Mouse (Mus musculus): ENCODE measurements around the gene Secisbp2. TPM values are rescaled to one million over a fixed set of nuclear protein-coding genes. Genes with fewer than 3 reads are reported as not detected.

The Secisbp2 gene
- total RNA-seq, 1 experiment: 26.6 TPM

DNA sequence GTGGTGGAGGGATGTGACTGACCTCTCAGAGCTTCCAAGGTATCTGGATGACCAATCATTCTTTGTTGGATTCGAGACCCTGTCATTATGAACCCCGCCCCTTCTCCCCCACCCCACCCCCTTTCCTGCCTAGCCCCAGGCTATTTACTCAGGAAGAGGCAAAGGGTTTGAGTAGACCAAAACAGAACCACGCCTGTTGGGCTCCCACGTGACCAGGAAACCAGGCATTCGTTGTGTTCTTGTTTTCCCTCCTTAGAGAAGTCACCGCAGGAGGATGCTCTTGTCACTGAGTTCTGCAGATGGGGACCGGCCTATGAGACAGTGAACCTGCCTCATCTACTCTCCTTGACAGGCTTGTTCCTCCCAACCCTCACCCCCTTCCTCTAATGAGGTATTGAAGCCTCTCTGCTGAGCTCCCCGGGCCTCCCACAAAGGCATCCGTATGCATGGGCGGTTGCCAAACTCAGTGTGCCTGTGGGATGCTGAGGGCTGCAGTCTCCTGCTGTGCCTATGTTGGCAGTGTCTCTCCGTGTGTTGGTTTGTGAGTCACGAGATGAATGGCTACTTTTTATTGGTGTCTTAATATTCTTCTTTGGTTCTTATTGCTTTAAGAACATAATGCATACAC lies 35.0 kb upstream of the Secisbp2 start:
- Histone ChIP-seq H3K9me3 (ENCODE audit: control insufficient read depth, insufficient read depth, low read depth, low read length) (no peaks in the 10 kb centered on the region), H3K4me3 (ENCODE audit: insufficient read depth in 1 of 2, low read depth in 1 of 2, low read length in 2 of 2, poor library complexity in 1 of 2, severe bottlenecking in 1 of 2) (peak overlapping the region in 1 of 2 experiments; percentile 7; a peak in 2 of 4 replicates), H3K27ac (ENCODE audit: insufficient read depth, low read depth, low read length, poor library complexity, severe bottlenecking) (peak overlapping the region; percentile 3; the same call in 1 of the 2 replicates), H3K4me1 (ENCODE audit: control insufficient read depth in 2 of 2, insufficient read depth in 2 of 2, low read length in 2 of 2, poor library complexity in 1 of 2) (peaks cover 6 to 14% of the 10 kb centered on the region in 2 experiments), H3K36me3 (ENCODE audit: control insufficient read depth, insufficient read depth, low read length, poor library complexity, severe bottlenecking) (no peaks in the 10 kb centered on the region), H3K9ac (ENCODE audit: insufficient read depth, low read depth, low read length, poor library complexity, severe bottlenecking) (no peak overlapping the region)
- in situ Hi-C loops (cut with MboI; ENCODE audit: low sequenced_read_pairs in 2 of 2, unreplicated experiment in 2 of 2): loop anchor here in 1 of 2 experiments (25.0 kb wide), 1 partner anchor 654 kb away; no protein-coding TSS in a partner anchor
- DNase-seq (ENCODE audit: low read depth, low spot score): peak; percentile 84
- TF ChIP-seq ZC3H11A (IDR thresholded peaks at IDR 0.05; ENCODE audit: borderline replicate concordance, low read depth, low read length): no peak
- no peak for TF ChIP-seq MAFK (IDR thresholded peaks at IDR 0.05; ENCODE audit: insufficient read depth, low read depth, low read length)
- no peak for TF ChIP-seq HCFC1 (IDR thresholded peaks at IDR 0.05; ENCODE audit: borderline replicate concordance, insufficient read depth, low read length)
- TF ChIP-seq CHD2 (IDR thresholded peaks at IDR 0.05; ENCODE audit: low read depth, low read length): no peak
- TF ChIP-seq ZNF384 (IDR thresholded peaks at IDR 0.05; ENCODE audit: low read depth, low read length): no peak

DNA sequence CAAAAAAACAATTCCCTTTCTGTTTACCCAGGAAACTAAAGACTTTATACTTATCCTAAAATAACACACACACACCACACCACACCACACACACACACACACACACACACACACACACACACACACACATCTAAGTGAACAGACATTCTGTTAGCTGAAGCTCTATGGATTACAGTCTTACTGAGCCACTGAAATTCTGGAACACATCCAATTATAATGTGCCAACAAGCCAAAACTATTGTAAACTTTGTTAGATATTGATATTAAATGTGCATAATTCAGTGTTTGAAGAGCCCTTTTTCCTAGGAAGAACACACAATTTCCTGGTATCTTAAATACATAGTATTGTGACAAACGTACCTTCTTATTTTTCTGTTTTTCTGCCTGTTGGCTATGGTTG lies 34.2 kb upstream of the Secisbp2 start:
- Histone ChIP-seq H3K9ac (ENCODE audit: insufficient read depth, low read depth, low read length, poor library complexity, severe bottlenecking) (no peak overlapping the region), H3K9me3 (ENCODE audit: control insufficient read depth, insufficient read depth, low read depth, low read length) (no peaks in the 10 kb centered on the region), H3K36me3 (ENCODE audit: control insufficient read depth, insufficient read depth, low read length, poor library complexity, severe bottlenecking) (no peaks in the 10 kb centered on the region), H3K4me3 (ENCODE audit: insufficient read depth in 1 of 2, low read depth in 1 of 2, low read length in 2 of 2, poor library complexity in 1 of 2, severe bottlenecking in 1 of 2) (no peak overlapping the region), H3K27ac (ENCODE audit: insufficient read depth, low read depth, low read length, poor library complexity, severe bottlenecking) (no peak overlapping the region), H3K4me1 (ENCODE audit: control insufficient read depth in 2 of 2, insufficient read depth in 2 of 2, low read length in 2 of 2, poor library complexity in 1 of 2) (peaks cover 5 to 14% of the 10 kb centered on the region in 2 experiments; a peak in 3 of 4 replicates)
- no peak for TF ChIP-seq ZC3H11A (IDR thresholded peaks at IDR 0.05; ENCODE audit: borderline replicate concordance, low read depth, low read length)
- TF ChIP-seq HCFC1 (IDR thresholded peaks at IDR 0.05; ENCODE audit: borderline replicate concordance, insufficient read depth, low read length): no peak
- TF ChIP-seq CHD2 (IDR thresholded peaks at IDR 0.05; ENCODE audit: low read depth, low read length): no peak
- TF ChIP-seq ZNF384 (IDR thresholded peaks at IDR 0.05; ENCODE audit: low read depth, low read length): no peak
- TF ChIP-seq MAFK (IDR thresholded peaks at IDR 0.05; ENCODE audit: insufficient read depth, low read depth, low read length): no peak
- in situ Hi-C loops (cut with MboI; ENCODE audit: low sequenced_read_pairs in 2 of 2, unreplicated experiment in 2 of 2): loop anchor here in 1 of 2 experiments (25.0 kb wide), 1 partner anchor 655 kb away; no protein-coding TSS in a partner anchor
- no peak for DNase-seq (ENCODE audit: low read depth, low spot score)

DNA sequence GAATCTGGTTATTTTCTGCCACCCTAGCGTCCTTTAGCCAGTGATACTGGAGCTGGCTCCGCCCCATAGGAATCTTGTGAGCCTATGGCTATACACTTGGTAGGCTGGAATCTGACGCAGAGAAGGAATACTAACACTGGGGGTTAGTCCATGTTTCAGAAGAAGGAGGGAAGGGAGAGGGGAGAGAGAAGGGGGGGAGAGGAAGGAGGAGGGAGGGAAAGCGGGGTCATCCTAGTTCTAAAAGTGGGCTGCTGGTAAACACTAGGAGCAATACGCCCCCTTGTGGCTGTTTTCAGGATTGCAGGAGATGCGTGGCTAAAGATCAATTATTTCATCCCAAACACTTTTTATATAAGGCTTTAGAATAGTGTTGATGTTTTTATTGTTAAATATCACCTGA lies 33.6 kb upstream of the Secisbp2 start:
- TF ChIP-seq CHD2 (IDR thresholded peaks at IDR 0.05; ENCODE audit: low read depth, low read length) (no peak), ZC3H11A (IDR thresholded peaks at IDR 0.05; ENCODE audit: borderline replicate concordance, low read depth, low read length) (peak; percentile 58; the same call in 1 of the 2 replicates)
- in situ Hi-C loops (cut with MboI; ENCODE audit: low sequenced_read_pairs in 2 of 2, unreplicated experiment in 2 of 2): loop anchor here in 1 of 2 experiments (25.0 kb wide), 1 partner anchor 656 kb away; no protein-coding TSS in a partner anchor
- no peaks in the 10 kb centered on the region for H3K36me3 ChIP-seq (ENCODE audit: control insufficient read depth, insufficient read depth, low read length, poor library complexity, severe bottlenecking)
- peak; percentile 59 for DNase-seq (ENCODE audit: low read depth, low spot score)
- peaks cover 5 to 14% of the 10 kb centered on the region in 2 experiments; a peak in 3 of 4 replicates for H3K4me1 ChIP-seq (ENCODE audit: control insufficient read depth in 2 of 2, insufficient read depth in 2 of 2, low read length in 2 of 2, poor library complexity in 1 of 2)
- no peak overlapping the region for H3K27ac ChIP-seq (ENCODE audit: insufficient read depth, low read depth, low read length, poor library complexity, severe bottlenecking)
- no peak overlapping the region for H3K9ac ChIP-seq (ENCODE audit: insufficient read depth, low read depth, low read length, poor library complexity, severe bottlenecking)
- no peaks in the 10 kb centered on the region for H3K9me3 ChIP-seq (ENCODE audit: control insufficient read depth, insufficient read depth, low read depth, low read length)
- no peak overlapping the region for H3K4me3 ChIP-seq (ENCODE audit: insufficient read depth in 1 of 2, low read depth in 1 of 2, low read length in 2 of 2, poor library complexity in 1 of 2, severe bottlenecking in 1 of 2)

DNA sequence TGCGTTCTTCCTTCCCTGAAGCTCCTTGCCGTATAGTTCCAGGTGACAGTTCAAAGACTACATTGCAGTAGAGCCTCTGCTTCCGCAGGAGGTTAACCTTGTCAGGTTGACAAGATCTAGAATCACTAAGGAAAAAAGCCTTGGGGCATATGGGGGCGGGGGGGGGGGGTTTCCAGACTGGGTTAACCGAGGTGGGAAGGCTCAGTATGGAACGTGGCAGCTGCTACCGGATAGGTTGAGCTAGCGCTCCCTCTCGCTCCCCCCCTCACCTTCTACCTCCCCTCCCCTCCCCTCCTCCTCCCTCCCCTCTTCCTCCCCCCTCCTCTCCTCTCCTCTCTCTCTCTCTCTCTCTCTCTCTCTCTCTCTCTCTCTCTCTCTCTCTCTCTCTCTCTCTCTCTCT lies 32.9 kb upstream of the Secisbp2 start:
- DNase-seq (ENCODE audit: low read depth, low spot score): no peak
- Histone ChIP-seq H3K4me1 (ENCODE audit: control insufficient read depth in 2 of 2, insufficient read depth in 2 of 2, low read length in 2 of 2, poor library complexity in 1 of 2) (peaks cover 5 to 14% of the 10 kb centered on the region in 2 experiments; a peak in 3 of 4 replicates), H3K9ac (ENCODE audit: insufficient read depth, low read depth, low read length, poor library complexity, severe bottlenecking) (no peak overlapping the region), H3K4me3 (ENCODE audit: insufficient read depth in 1 of 2, low read depth in 1 of 2, low read length in 2 of 2, poor library complexity in 1 of 2, severe bottlenecking in 1 of 2) (no peak overlapping the region), H3K36me3 (ENCODE audit: control insufficient read depth, insufficient read depth, low read length, poor library complexity, severe bottlenecking) (no peaks in the 10 kb centered on the region), H3K27ac (ENCODE audit: insufficient read depth, low read depth, low read length, poor library complexity, severe bottlenecking) (no peak overlapping the region), H3K9me3 (ENCODE audit: control insufficient read depth, insufficient read depth, low read depth, low read length) (no peaks in the 10 kb centered on the region)
- in situ Hi-C loops (cut with MboI; ENCODE audit: low sequenced_read_pairs in 2 of 2, unreplicated experiment in 2 of 2): loop anchor here in 1 of 2 experiments (25.0 kb wide), 1 partner anchor 656 kb away; no protein-coding TSS in a partner anchor
- TF ChIP-seq ZNF384 (IDR thresholded peaks at IDR 0.05; ENCODE audit: low read depth, low read length) (no peak), MAFK (IDR thresholded peaks at IDR 0.05; ENCODE audit: insufficient read depth, low read depth, low read length) (no peak), CHD2 (IDR thresholded peaks at IDR 0.05; ENCODE audit: low read depth, low read length) (no peak), HCFC1 (IDR thresholded peaks at IDR 0.05; ENCODE audit: borderline replicate concordance, insufficient read depth, low read length) (no peak), ZC3H11A (IDR thresholded peaks at IDR 0.05; ENCODE audit: borderline replicate concordance, low read depth, low read length) (no peak)

Data from ES-E14 (cell line).